ENCODE assay signal across 11 mouse cellular contexts in genomic region chr2:145197076-145197475, GRCm38 (mm10). TPM values are rescaled to one million over a fixed set of nuclear protein-coding genes. Genes with fewer than 3 reads are reported as not detected.
A peak's percentile ranks its signal among the peaks of the same experiment; 100 is the strongest.
DNase-seq lines count a peak whose midpoint lies in the region; ATAC-seq lines count a peak whose summit lies in the region.
"Had no signal": no experiment of that assay in that cellular context is flagged by ENCODE, and none has a peak within 500 bp of the region (broad histone marks: within the 10 kb centered on the region; RNA-seq: fewer than 3 reads in every experiment).

No protein-coding gene starts in this region.

- H3K4me3 ChIP-seq in liver, embryonic 12.5 days: no peak overlapping the region
- H3K4me3 ChIP-seq: heart, adult 2 months; limb, embryonic 13.5 days had no signal

- H3K27me3 ChIP-seq in liver, embryonic 12.5 days (replicated peaks): no peaks in the 10 kb centered on the region
- H3K27me3 ChIP-seq: limb, embryonic 13.5 days had no signal

- H3K9ac ChIP-seq in liver, embryonic 12.5 days: no peak overlapping the region
- H3K9ac ChIP-seq: limb, embryonic 13.5 days had no signal

- peak; percentile 68 for ATAC-seq in common myeloid progenitor, adult 5-6 weeks (replicated peaks; ENCODE audit: low read depth, poor library complexity, severe bottlenecking)
- no peak for ATAC-seq in liver, embryonic 12.5 days
- ATAC-seq: intestine, embryonic 16.5 days had no signal

- 68% methylated on average over 4 of the region's 4 CpGs for WGBS in liver, embryonic 12.5 days (ENCODE audit: insufficient replicate concordance)

- no peak overlapping the region for H3K4me2 ChIP-seq in liver, embryonic 12.5 days
- H3K4me2 ChIP-seq: limb, embryonic 13.5 days had no signal

- intact Hi-C loops in heart, postnatal 14 days (cut with DNase I): no loop called here
- intact Hi-C loops in left cerebral cortex, postnatal 14 days (cut with DNase I): no loop called here

- peak; percentile 78 for DNase-seq in heart, adult 11 months
- DNase-seq in heart, postnatal 14 days: no peak
- DNase-seq in left cerebral cortex, postnatal 14 days (ENCODE audit: low spot score in 2 of 2): peak; percentile 66 to 77
- DNase-seq in right cerebral cortex, postnatal 36 days (ENCODE audit: low spot score in 2 of 2): peak; percentile 28 to 72
- no peak for DNase-seq in kidney, postnatal 25 days
- DNase-seq in urinary bladder, postnatal 4 days (ENCODE audit: low spot score in 2 of 2): no peak
- DNase-seq: heart, adult 2 months had no signal

- no peaks in the 10 kb centered on the region for H3K4me1 ChIP-seq in liver, embryonic 12.5 days
- H3K4me1 ChIP-seq: limb, embryonic 13.5 days had no signal

- H3K27ac ChIP-seq in liver, embryonic 12.5 days: no peak overlapping the region
- H3K27ac ChIP-seq: heart, adult 2 months; limb, embryonic 13.5 days had no signal

- H3K36me3 ChIP-seq in liver, embryonic 12.5 days: no peaks in the 10 kb centered on the region
- H3K36me3 ChIP-seq: limb, embryonic 13.5 days had no signal

- H3K9me3 ChIP-seq in liver, embryonic 12.5 days (replicated peaks): no peaks in the 10 kb centered on the region
- H3K9me3 ChIP-seq: limb, embryonic 13.5 days had no signal

RNA-seq across cellular contexts. Expression of gene Slc24a3, which starts 29.5 kb away (rescaled TPM):
- total RNA-seq in heart, postnatal 14 days (2021): 1 to 10 TPM; 3.7 to 4.2 TPM
- total RNA-seq in common myeloid progenitor, adult 5-6 weeks (2017): 2.1 and 3.8 TPM in 2 replicates
- total RNA-seq in left cerebral cortex, postnatal 14 days (2021): 100 to 1,000 TPM; 159 to 160 TPM
- 1.6 and 1.7 TPM in 2 replicates for polyA plus RNA-seq in liver, embryonic 12.5 days (2016; fragmentation: Nextera tagmentation; extraction: Ambion mirVana)

Comparison
In these comparisons a context has a peak if more than half of its experiments do, and no peak if none do; other contexts are left out.
1. DNase-seq: peak in heart, adult 11 months (single experiment), left cerebral cortex, postnatal 14 days (2 of 2) and right cerebral cortex, postnatal 36 days (2 of 2); none in heart, postnatal 14 days (0 of 2), kidney, postnatal 25 days (0 of 2) and urinary bladder, postnatal 4 days (0 of 2).
2. RNA of gene Slc24a3, which starts 29.5 kb away (total RNA-seq): 159 to 160 TPM in left cerebral cortex, postnatal 14 days; 3.7 to 4.2 TPM in heart, postnatal 14 days and 2.1 to 3.8 TPM in common myeloid progenitor, adult 5-6 weeks; every median in the first group is over 10 times any median in the second.